Mouse (Mus musculus) CH12.LX (cell line): ENCODE measurements around the gene Pdzrn4. TPM values are rescaled to one million over a fixed set of nuclear protein-coding genes. Genes with fewer than 3 reads are reported as not detected.

Experiments used
- DNase-seq: peaks from one replicate; pipeline ENCODE4 v3.0.0-alpha.2; 2013; ENCODE audit errors: extremely low read depth
- H3K27ac ChIP-seq: 2 replicates; pipeline ENCODE4 v1.5.1; 2012; ENCODE audit warnings: low read depth, mild to moderate bottlenecking, control low read depth, moderate library complexity; ENCODE audit not compliant: insufficient read depth
- H3K27me3 ChIP-seq: replicated peaks from 2 replicates; pipeline ENCODE3; 2012; ENCODE audit warnings: inconsistent platforms
- H3K36me3 ChIP-seq, 2 experiments: replicated peaks in 1 of 2; 2 replicates each; pipeline versions ENCODE3 to v1.6.1; 2012; ENCODE audit warnings: inconsistent platforms in 1 of 2, low read length in 1 of 2, mild to moderate bottlenecking in 1 of 2, mixed read lengths in 1 of 2, moderate library complexity in 1 of 2; ENCODE audit not compliant: control insufficient read depth in 1 of 2, insufficient read depth in 1 of 2
- H3K4me1 ChIP-seq, 2 experiments: 2 replicates each; pipeline ENCODE4 v1.6.1; 2012; ENCODE audit warnings: inconsistent platforms in 1 of 2, moderate library complexity in 1 of 2; ENCODE audit not compliant: insufficient read depth in 2 of 2, control insufficient read depth in 1 of 2
- H3K4me2 ChIP-seq: 2 replicates; pipeline ENCODE4 v1.6.1; 2012; ENCODE audit warnings: low read depth, mild to moderate bottlenecking, control low read depth; ENCODE audit not compliant: poor library complexity, insufficient read depth, severe bottlenecking
- H3K4me3 ChIP-seq, 3 experiments: fragments of 150-350 bp in 1 of 3; sonication (generic) in 1 of 3; replicated peaks in 1 of 3; 2 replicates each; pipeline versions ENCODE3 to v1.5.1; 2011 to 2012; ENCODE audit warnings: low read depth in 2 of 3, low read length in 2 of 3, mild to moderate bottlenecking in 2 of 3, moderate library complexity in 2 of 3, control low read depth in 1 of 3, improper control_type of control experiment in 1 of 3, inconsistent platforms in 1 of 3, mixed read lengths in 1 of 3; ENCODE audit not compliant: poor library complexity in 1 of 3
- H3K79me2 ChIP-seq: replicated peaks from 2 replicates; pipeline ENCODE4 v1.6.1; 2012; ENCODE audit warnings: mild to moderate bottlenecking, moderate library complexity; ENCODE audit not compliant: control insufficient read depth, poor library complexity, insufficient read depth, severe bottlenecking; ENCODE audit errors: extremely low read depth
- H3K9ac ChIP-seq: 2 replicates; pipeline ENCODE4 v1.6.1; 2012; ENCODE audit warnings: low read depth, mild to moderate bottlenecking, control low read depth, moderate library complexity; ENCODE audit not compliant: insufficient read depth
- H3K9me3 ChIP-seq: replicated peaks from 2 replicates; pipeline ENCODE3; 2012; ENCODE audit warnings: low read length, inconsistent platforms, mixed read lengths
- CHD2 ChIP-seq: IDR thresholded peaks from 2 replicates; pipeline ENCODE4 v1.6.1; 2011; ENCODE audit warnings: low read length, improper control_type of control experiment
- CTCF ChIP-seq, 2 experiments: IDR thresholded peaks in 1 of 2; conservative IDR thresholded peaks in 1 of 2; 2 replicates each; pipeline ENCODE4 v1.5.1; 2011 to 2012; ENCODE audit warnings: low read depth in 2 of 2, low read length in 2 of 2, improper control_type of control experiment in 1 of 2, inconsistent platforms in 1 of 2, mild to moderate bottlenecking in 1 of 2, moderate library complexity in 1 of 2
- ELF1 ChIP-seq: IDR thresholded peaks from 2 replicates; pipeline ENCODE4 v1.6.1; 2014; ENCODE audit warnings: low read depth, mild to moderate bottlenecking, inconsistent platforms, low read length, improper control_type of control experiment
- EP300 ChIP-seq: IDR thresholded peaks from 2 replicates; pipeline ENCODE4 v1.6.1; 2011; ENCODE audit warnings: low read length, improper control_type of control experiment
- HCFC1 ChIP-seq: IDR thresholded peaks from 2 replicates; pipeline ENCODE4 v1.6.1; 2012; ENCODE audit warnings: low read depth, mild to moderate bottlenecking, inconsistent platforms, low read length, improper control_type of control experiment
- IRF4 ChIP-seq: IDR thresholded peaks from 2 replicates; pipeline ENCODE4 v1.6.1; 2014; ENCODE audit warnings: low read depth, mild to moderate bottlenecking, inconsistent platforms, low read length, improper control_type of control experiment
- KAT2A ChIP-seq: IDR thresholded peaks from 2 replicates; pipeline ENCODE4 v1.6.1; 2012; ENCODE audit warnings: low read length, improper control_type of control experiment, inconsistent platforms; ENCODE audit not compliant: insufficient replicate concordance
- MAX ChIP-seq: IDR thresholded peaks from 2 replicates; pipeline ENCODE4 v1.6.1; 2011; ENCODE audit warnings: low read length, improper control_type of control experiment
- MAZ ChIP-seq: IDR thresholded peaks from 2 replicates; pipeline ENCODE4 v1.6.1; 2012; ENCODE audit warnings: low read depth, mild to moderate bottlenecking, inconsistent platforms, low read length, improper control_type of control experiment, moderate library complexity
- MXI1 ChIP-seq: IDR thresholded peaks from 2 replicates; pipeline ENCODE4 v1.6.1; 2011; ENCODE audit warnings: mild to moderate bottlenecking, low read depth, low read length, improper control_type of control experiment
- TCF12 ChIP-seq: IDR thresholded peaks from 2 replicates; pipeline ENCODE4 v1.6.1; 2014; ENCODE audit warnings: low read depth, mild to moderate bottlenecking, inconsistent platforms, low read length, improper control_type of control experiment
- UBTF ChIP-seq: IDR thresholded peaks from 2 replicates; pipeline ENCODE4 v1.6.1; 2012; ENCODE audit warnings: low read depth, mild to moderate bottlenecking, inconsistent platforms, low read length, improper control_type of control experiment, moderate library complexity
- USF1 ChIP-seq: IDR thresholded peaks from 2 replicates; pipeline ENCODE4 v1.6.1; 2014; ENCODE audit warnings: low read depth, mild to moderate bottlenecking, inconsistent platforms, low read length, improper control_type of control experiment
- USF2 ChIP-seq: conservative IDR thresholded peaks from 2 replicates; pipeline ENCODE4 v1.6.1; 2011; ENCODE audit warnings: low read depth, low read length, improper control_type of control experiment
- ZC3H11A ChIP-seq: IDR thresholded peaks from 2 replicates; pipeline ENCODE4 v1.6.1; 2012; ENCODE audit warnings: low read depth, mild to moderate bottlenecking, inconsistent platforms, low read length, improper control_type of control experiment
- ZKSCAN1 ChIP-seq: IDR thresholded peaks from 2 replicates; pipeline ENCODE4 v1.6.1; 2012; ENCODE audit warnings: low read depth, inconsistent platforms, low read length, improper control_type of control experiment, borderline replicate concordance
- dilution Hi-C: fragments of 300-500 bp; cut with MboI; formaldehyde crosslinking; loops from 2 replicates; pipeline ENCODE4 v1.14.3; 2020; ENCODE audit warnings: low sequenced_read_pairs; ENCODE audit not compliant: extremely low pct_unique_long_range_greater_than_20kb, extremely low pct_ligation_motif_present
- in situ Hi-C: fragments of 300-500 bp; cut with MboI; formaldehyde crosslinking; loops from 3 replicates; pipeline ENCODE4 v1.14.3; 2019; ENCODE audit warnings: low sequenced_read_pairs, low pct_ligation_motif_present, low pct_unique_long_range_greater_than_20kb, mixed read lengths
- polyA plus RNA-seq: library from polyadenylated mRNA; unstranded; fragments of >175 nt; gene quantifications from 2 replicates; pipeline ENCODE4 v1.2.1, GENCODE M21; 2012; ENCODE audit warnings: low read depth; ENCODE audit not compliant: insufficient read length
- total RNA-seq, 2 experiments: library from RNA; depleted of rRNA; stranded (reverse); fragments of 300-350 nt in 1 of 2; fragments of >200 nt in 1 of 2; gene quantifications; 2 replicates each; pipeline ENCODE4 v1.2.3; 2012 to 2014

The Pdzrn4 gene
- total and polyA plus RNA-seq, 3 experiments = not detected

DNA sequence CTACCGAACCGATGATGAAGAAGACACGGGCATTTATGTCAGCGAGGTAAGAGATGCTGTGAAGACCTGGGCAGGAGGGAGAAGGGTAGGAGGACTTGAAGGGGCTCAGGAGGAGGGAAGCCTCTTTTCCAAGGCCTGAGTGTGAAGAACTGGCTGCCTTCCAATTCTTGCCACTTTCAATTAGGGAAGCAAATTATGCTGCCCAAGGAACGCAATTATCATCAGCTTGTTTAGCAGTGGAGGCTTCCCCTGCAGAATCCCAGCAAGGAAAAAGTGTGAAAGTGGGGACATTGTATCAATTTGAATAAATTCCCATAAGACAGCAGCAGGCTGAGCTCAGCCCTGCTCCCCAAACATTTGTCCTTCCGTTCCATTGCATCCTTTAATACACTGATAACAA is 346.9 kb downstream of the Pdzrn4 start:
- H3K4me3 ChIP-seq = no peak overlapping the region
- no peaks in the 10 kb centered on the region for H3K27me3 ChIP-seq
- TF ChIP-seq IRF4 (no peak), ZKSCAN1 (no peak), MAX (no peak), UBTF (no peak), CTCF (conservative IDR thresholded peaks at IDR 0.05 in 1 of 2, IDR thresholded peaks at IDR 0.05 in 1 of 2; ENCODE audit: low read depth in 2 of 2, low read length in 2 of 2) (no peak), EP300 (no peak), TCF12 (no peak), ELF1 (no peak), CHD2 (no peak)
- H3K9ac ChIP-seq = no peak overlapping the region
- H3K9me3 ChIP-seq = peaks cover 63% of the 10 kb centered on the region
- no peaks in the 10 kb centered on the region for H3K4me1 ChIP-seq
- H3K27ac ChIP-seq = no peak overlapping the region
- in situ Hi-C loops = no loop called here
- H3K36me3 ChIP-seq = no peaks in the 10 kb centered on the region
- dilution Hi-C loops = no loop called here
- H3K4me2 ChIP-seq = no peak overlapping the region
- no peak for DNase-seq
- no peaks in the 10 kb centered on the region for H3K79me2 ChIP-seq

DNA sequence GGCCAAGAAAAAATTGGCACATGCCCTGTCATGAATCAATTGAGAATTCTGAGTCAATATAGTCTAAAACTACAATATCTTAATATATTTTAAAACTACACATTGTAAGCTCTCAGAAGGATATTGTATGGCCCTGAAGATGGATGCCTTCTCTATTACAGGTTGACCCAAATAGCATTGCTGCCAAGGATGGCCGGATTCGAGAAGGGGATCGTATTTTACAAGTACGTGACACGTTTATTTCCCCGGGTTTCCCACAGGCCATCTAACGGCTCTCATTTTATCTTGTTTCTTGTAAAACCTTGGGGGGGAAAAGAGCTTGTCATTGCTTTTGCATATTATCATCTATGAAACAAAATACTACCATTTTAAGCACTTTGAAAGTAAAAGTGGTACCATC is 349.4 kb downstream of the Pdzrn4 start:
- no peaks in the 10 kb centered on the region for H3K4me1 ChIP-seq
- H3K27me3 ChIP-seq = no peaks in the 10 kb centered on the region
- H3K27ac ChIP-seq = no peak overlapping the region
- TF ChIP-seq HCFC1 = no peak
- no peak for TF ChIP-seq MXI1
- TF ChIP-seq MAZ = no peak
- TF ChIP-seq UBTF = no peak
- TF ChIP-seq USF2 = no peak
- TF ChIP-seq CTCF (conservative IDR thresholded peaks at IDR 0.05 in 1 of 2, IDR thresholded peaks at IDR 0.05 in 1 of 2; ENCODE audit: low read depth in 2 of 2, low read length in 2 of 2) = no peak
- TF ChIP-seq USF1 = no peak
- dilution Hi-C loops = no loop called here
- H3K4me3 ChIP-seq = no peak overlapping the region
- H3K9me3 ChIP-seq = peaks cover 66% of the 10 kb centered on the region
- in situ Hi-C loops = no loop called here
- no peak overlapping the region for H3K9ac ChIP-seq
- H3K79me2 ChIP-seq = no peaks in the 10 kb centered on the region
- no peak overlapping the region for H3K4me2 ChIP-seq
- no peaks in the 10 kb centered on the region for H3K36me3 ChIP-seq
- no peak for DNase-seq

GRCm38 (mm10) chr15:92752167-92752566 is 355.5 kb downstream of the Pdzrn4 start:
- in situ Hi-C loops = no loop called here
- H3K4me2 ChIP-seq = no peak overlapping the region

More at GRCm38 (mm10) chr15:92752167-92752566, 355.5 kb downstream of the Pdzrn4 start:
- Histone ChIP-seq H3K4me3 (no peak overlapping the region), H3K9me3 (peaks cover 65% of the 10 kb centered on the region), H3K4me1 (no peaks in the 10 kb centered on the region), H3K9ac (no peak overlapping the region), H3K27me3 (no peaks in the 10 kb centered on the region), H3K79me2 (no peaks in the 10 kb centered on the region), H3K27ac (no peak overlapping the region), H3K36me3 (no peaks in the 10 kb centered on the region)
- dilution Hi-C loops = no loop called here
- no peak for DNase-seq
- TF ChIP-seq EP300 (no peak), ZC3H11A (no peak), KAT2A (no peak)
